Mouse (Mus musculus) retina, embryonic 14.5 days (tissue): ENCODE results near the gene Best1.

ENCODE experiments used
- DNase-seq: peaks from one replicate; pipeline ENCODE4 v3.0.0-alpha.2; 2015; ENCODE audit warnings: low spot score

Best1 gene

DNA sequence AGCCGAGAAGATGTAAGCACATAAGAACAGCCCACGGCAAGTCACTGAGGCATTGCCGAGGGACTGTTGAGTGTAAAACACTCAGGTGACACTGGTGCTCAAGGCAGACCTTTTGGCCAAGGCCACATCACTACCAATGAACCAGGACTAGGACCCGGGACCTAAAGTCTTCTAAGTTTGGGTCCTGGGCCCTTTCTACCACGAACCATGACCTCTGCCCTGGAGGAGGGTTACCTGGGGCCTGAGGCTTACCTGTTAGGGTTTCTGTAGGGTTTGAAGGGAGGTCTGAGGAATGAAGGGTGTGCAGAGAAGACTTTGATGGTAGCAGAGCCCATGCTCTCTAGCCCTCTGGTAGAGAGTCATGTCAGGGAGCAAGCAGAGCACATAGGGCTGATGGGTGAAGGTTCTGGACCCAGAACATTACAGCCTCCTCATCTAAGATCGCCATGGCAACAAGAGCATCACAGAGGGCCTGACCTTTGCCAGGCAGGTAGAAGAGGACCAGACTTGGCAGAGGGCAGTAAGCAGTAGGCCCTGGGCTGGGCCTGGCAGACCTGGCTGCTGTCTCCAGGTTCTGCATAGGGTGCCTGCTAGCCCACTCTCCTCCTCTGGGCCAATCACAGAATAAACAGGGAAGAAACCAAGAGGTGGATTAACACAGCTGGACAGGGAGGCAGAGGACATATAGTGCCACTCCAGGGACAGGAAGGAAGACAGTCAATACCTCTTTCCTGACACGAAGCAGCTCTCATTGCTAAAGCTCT, at the start of gene Best1, which contains the start of gene Rab3il1:
Gene Best1, minus strand, starts transcription at position 428 of the 764 bp plus-strand sequence.
Gene Rab3il1, plus strand, starts transcription at position 464 of the 764 bp plus-strand sequence.
- DNase-seq, result no peak

- DNase-seq, result no peak
These were observed 49.0 kb upstream of the Best1 start for GRCm38 (mm10) chr19:10050438-10050837.

GRCm38 (mm10) chr19:10049533-10049932, 48.1 kb upstream of the Best1 start:
- DNase-seq, result no peak

DNA sequence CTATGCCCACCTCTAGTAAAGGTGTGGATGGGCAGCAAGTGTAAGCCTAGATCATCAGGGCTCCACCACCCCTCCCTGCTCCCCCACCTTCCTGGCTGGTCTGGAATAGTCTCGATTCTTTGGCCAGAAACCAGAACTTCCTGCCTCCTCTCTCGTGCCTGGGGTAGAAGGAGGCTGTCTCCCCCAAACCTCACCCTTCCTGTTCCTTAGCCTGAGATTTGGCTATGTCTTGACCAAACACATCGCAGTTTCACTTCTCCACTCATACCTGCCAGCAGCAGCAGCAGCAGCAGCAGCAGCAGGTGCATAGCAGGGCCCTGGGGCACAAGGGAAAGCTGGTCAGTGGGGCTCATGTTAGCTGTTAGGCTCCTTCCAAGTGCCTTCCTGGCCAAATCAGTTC, 45.5 kb upstream of the Best1 start:
- no peak for DNase-seq

- DNase-seq, result no peak
These were observed 44.9 kb upstream of the Best1 start for GRCm38 (mm10) chr19:10046346-10046745.

DNA sequence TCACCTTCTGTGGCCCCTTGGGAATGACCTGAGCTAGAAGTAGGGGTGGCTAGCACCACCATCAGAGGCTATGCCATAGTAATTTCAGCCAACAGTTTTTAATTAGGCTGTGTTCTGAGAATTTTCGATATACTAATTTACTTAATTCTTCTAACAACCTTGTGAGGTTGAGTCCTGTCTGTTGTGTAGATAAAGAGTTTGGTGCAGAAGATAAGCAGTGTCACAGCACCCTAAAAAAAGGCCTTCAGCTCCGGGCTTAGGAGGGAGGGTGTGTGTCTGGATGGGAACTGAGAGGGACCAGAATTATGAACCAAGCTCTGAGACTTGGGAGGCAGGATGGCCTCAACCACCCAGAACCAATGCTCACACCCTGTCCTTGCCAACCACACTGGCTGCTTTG, 44.3 kb upstream of the Best1 start:
- DNase-seq, result no peak

DNA sequence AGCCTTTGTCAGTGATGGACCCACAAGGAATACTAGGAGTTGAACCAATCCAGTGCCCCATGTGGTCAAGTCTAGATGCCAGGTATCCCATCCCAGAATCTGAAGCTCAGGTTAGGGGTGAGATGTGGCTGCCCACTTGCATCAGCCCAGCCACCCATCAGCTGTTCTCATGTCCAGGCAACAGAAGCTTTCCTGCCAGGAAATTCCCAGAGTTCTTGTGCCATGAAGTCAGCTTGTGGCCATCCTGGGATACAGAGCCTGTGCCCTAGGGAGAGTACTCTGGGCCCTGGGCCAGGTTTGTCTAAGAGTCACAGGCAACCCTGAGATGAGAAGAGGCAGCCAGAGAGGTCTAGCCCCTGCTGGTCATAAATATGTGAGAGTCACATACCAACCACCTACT, 42.2 kb upstream of the Best1 start:
- no peak for DNase-seq

DNA sequence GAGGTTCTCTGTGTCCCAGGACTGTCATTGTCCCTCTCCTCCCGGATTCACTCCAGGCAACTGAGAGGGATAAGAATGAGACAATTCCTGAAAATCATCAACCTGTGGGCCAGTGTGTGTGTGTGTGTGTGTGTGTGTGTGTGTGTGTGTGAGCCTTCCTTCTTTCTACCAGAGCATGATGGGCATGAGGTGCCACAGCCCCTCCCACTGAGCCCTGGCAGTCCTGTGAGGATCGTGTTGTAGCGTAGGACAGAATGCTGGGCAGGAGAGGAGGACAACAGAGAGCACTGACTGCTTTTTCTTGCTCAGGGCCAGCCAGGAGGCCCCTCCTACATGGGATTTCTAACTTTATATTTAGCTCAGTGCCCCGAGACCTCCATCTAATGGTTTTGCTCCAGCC, 41.4 kb upstream of the Best1 start:
- no peak for DNase-seq

- no peak for DNase-seq
These were observed 40.8 kb upstream of the Best1 start for GRCm38 (mm10) chr19:10042232-10042631.

DNA sequence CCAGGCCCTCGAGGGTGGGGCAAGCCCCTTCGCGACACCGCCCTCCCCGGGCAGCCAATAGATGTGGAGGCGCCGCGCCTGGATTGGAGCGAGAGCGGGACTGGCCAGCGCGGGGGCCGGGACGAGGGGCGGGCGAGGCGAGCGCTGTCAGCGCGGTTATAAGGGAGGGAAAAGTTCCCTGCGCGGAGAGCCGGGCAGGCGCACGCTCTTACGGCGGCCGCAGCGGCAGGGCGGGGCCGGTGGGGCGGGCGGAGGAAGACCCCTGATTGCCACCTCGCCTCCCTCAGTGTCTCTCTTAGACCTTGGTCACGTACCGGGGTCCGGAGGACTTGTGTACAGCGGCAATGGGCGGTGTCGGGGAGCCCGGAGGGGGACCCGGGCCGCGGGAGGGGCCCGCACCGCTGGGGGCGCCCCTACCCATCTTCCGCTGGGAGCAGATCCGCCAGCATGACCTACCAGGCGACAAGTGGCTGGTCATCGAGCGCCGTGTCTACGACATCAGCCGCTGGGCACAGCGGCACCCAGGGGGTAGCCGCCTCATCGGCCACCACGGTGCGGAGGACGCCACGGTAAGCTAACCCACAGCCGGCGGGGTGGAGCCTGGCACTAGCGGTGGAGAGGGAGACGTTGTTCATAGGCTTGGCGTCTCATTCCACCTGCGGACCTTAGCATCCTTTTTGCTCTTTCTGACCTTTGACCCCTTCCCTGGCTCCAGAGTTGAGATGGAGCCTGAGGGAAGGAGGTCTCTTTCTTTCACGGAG, 40.1 kb upstream of the Best1 start, which contains the start of gene Fads3:
Gene Fads3, plus strand, starts transcription at position 182 of the 761 bp plus-strand sequence.
- peak; percentile 69 for DNase-seq

GRCm38 (mm10) chr19:10040866-10041387, 39.5 kb upstream of the Best1 start:
- DNase-seq, result no peak

DNA sequence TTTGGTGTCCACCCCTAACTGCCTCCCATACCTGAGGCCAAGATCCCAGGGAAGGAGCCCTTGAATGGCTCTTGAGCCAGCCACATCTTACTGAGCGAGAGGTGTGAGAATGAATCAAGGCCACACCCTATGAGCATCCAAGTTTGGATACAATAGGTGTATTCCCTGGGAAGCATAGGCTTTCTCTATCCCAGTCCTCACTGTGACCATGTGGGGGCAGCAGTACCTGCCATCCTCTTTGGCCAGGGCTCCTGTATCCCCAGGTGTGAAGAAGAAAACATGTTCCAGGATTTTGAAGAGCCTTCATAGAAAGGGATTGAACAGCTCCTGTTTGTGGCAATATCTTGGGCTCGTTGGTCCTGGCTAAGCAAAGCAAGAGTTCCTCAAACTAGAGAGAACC, 38.2 kb upstream of the Best1 start:
- DNase-seq, result no peak

DNA sequence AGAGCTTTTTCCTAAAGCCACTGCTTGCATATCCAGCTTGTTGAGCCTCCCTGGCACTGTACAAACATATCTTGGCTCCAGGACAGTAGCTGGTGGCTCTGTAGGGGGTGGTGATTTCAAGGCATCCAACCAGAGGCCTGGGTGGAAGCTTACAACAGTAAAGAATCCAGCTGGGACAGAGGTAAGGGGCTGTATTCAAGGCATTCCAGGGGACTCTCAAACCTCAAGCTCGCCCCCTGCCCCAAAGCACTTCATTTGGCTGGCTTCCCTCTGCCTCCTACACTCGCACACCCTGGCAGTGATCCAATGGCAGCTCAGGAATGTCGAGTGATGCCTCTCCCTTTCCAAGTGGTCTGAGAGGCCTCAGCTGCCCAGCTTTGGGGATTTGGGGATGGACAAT, 37.5 kb upstream of the Best1 start:
- DNase-seq, result no peak

DNA sequence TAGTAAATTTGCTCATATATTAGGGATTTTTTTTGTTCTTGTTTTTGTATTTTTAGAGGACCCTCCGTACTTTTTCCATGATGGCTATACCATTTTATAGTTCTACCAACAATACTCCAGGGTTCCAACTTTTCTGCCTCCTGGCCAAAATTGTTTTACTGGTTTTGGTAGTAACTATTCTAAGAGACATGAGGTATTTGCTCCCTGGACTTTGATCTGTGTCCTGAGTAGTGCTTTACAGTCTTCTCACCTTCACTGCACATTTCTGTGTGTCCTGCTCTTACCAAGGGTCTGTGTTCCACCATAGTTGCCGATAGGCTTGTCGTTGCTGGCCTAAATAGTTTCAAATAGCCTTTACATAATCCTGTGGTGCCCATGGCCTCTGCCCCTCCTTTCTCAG, 36.9 kb upstream of the Best1 start:
- no peak for DNase-seq

- DNase-seq, result no peak
These were observed 36.1 kb upstream of the Best1 start for GRCm38 (mm10) chr19:10037534-10037933.

GRCm38 (mm10) chr19:10034785-10035447, 33.5 kb upstream of the Best1 start:
- peak; percentile 91 for DNase-seq

DNA sequence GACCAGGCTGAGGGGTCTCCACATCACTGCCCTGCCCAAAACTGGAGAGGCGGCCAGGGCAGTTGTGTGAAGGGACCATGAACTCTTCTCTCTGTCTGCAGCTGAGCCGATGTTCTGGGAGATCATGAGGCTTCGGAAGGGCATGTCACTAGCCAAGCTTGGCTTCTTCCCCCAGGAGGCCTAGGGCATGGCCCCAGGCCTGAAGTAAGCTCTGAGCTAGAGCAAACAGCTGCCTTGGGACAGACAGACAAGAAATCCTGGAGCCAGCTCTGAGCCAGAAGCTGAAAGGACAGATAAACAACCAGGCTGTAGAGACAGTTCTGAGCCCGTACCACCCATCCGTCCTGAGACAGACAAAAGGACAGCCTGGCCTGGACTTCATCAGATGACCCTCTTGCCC, 32.9 kb upstream of the Best1 start:
- DNase-seq, result no peak

GRCm38 (mm10) chr19:10033211-10033973, 32.0 kb upstream of the Best1 start:
- DNase-seq, result peak; percentile 91

GRCm38 (mm10) chr19:10029746-10030145, 28.3 kb upstream of the Best1 start:
- no peak for DNase-seq

DNA sequence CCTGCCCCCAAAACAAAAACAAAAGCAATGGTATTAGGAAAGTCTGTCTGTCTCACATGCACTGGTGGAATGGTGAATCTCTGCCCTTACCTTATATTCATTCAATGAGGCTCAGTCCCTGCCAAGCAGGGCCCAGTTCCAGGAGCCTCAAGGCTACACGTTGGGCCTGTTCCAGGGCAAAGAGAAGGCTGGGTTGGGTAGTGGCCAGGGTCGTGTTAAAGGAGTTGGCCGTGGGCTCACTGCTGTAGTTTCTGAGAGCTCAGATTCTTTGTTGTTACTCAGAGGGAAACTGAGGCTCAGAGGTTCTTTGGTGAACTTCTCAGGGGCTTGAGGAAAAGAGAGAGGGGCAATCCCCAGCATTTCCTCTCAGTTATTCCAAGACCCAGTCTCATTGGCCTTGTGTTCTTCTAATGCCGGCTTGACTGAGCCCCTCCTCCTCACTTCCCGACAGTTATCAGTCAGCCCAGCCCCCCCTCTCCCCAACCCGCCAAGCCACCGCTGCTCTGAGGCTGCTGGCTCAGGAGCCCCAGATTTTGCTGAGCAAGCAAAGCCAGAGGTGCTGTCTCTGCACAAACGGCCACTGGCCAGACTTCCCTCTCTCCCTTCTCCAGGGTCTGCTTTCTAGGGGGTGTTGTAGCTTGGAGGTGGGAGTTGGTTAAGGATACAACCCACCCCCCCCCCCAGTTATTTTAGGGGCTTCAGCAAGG, 23.9 kb upstream of the Best1 start:
- no peak for DNase-seq

GRCm38 (mm10) chr19:10023304-10023758, 21.9 kb upstream of the Best1 start:
- DNase-seq, result no peak
